Mouse (Mus musculus) hindbrain, embryonic 14.5 days (tissue): ENCODE measurements around the gene Tln2. TPM values are rescaled to one million over a fixed set of nuclear protein-coding genes. Genes with fewer than 3 reads are reported as not detected.

Source experiments
- ATAC-seq: fragments of 200-750 bp; cut with Nextera tagmentation; 2 replicates; pipeline ENCODE4 v1.8.0; 2017; ENCODE audit warnings: moderate number of reproducible peaks, mild to moderate bottlenecking, moderate TSS enrichment, moderate library complexity; ENCODE audit not compliant: low FRiP score
- DNase-seq: peaks from one replicate; pipeline ENCODE4 v3.0.0-alpha.2; 2015; ENCODE audit warnings: low spot score
- H3K27ac ChIP-seq: fragments of 300-500 bp; sonication (generic); 2 replicates; pipeline ENCODE4 v1.5.1; 2014; ENCODE audit warnings: mild to moderate bottlenecking, moderate library complexity
- H3K27me3 ChIP-seq: fragments of 300-500 bp; sonication (generic); 2 replicates; pipeline ENCODE4 v1.6.1; 2014; ENCODE audit warnings: mild to moderate bottlenecking, low read length, mixed read lengths; ENCODE audit not compliant: control insufficient read depth, insufficient read depth
- H3K36me3 ChIP-seq: fragments of 300-500 bp; sonication (generic); replicated peaks from 2 replicates; pipeline ENCODE4 v1.6.1; 2014; ENCODE audit not compliant: control insufficient read depth, insufficient read depth
- H3K4me1 ChIP-seq: fragments of 300-500 bp; sonication (generic); replicated peaks from 2 replicates; pipeline ENCODE4 v1.6.1; 2014; ENCODE audit warnings: antibody characterized with exemption, low read length, mixed read lengths; ENCODE audit not compliant: control insufficient read depth, insufficient read depth
- H3K4me2 ChIP-seq: fragments of 300-500 bp; sonication (generic); replicated peaks from 2 replicates; pipeline ENCODE4 v1.6.1; 2014; ENCODE audit warnings: mild to moderate bottlenecking, moderate library complexity
- H3K4me3 ChIP-seq: fragments of 300-500 bp; sonication (generic); replicated peaks from 2 replicates; pipeline ENCODE4 v1.5.1; 2014; ENCODE audit warnings: mild to moderate bottlenecking, low read length
- H3K9ac ChIP-seq: fragments of 300-500 bp; sonication (generic); 2 replicates; pipeline ENCODE4 v1.6.1; 2014
- H3K9me3 ChIP-seq: fragments of 300-500 bp; sonication (generic); 2 replicates; pipeline ENCODE4 v1.6.1; 2016; ENCODE audit warnings: low read length; ENCODE audit not compliant: control insufficient read depth
- WGBS: fragments of 180-500 bp; shearing (Covaris S2); extraction: QIAGEN DNeasy Blood & Tissue Kit; methylation state at CpG from one replicate; pipeline ENCODE4 v1.1.7; 2014; 5-methylcytosine and 5-hydroxymethylcytosine counted together
- polyA plus RNA-seq: library from polyadenylated mRNA; unstranded; fragments of >200 nt; fragmentation: Nextera tagmentation; extraction: Ambion mirVana; gene quantifications from 2 replicates; pipeline ENCODE4 v1.2.1, GENCODE M21; 2014

The Tln2 gene
- polyA plus RNA-seq, 1 experiment from 2014 or later: 41.5 TPM

GRCm38 (mm10) chr9:67533260-67533659 lies 26.2 kb downstream of the Tln2 start:
- no peak for DNase-seq
- WGBS: 59% methylated on average over 5 of the region's 5 CpGs
- Histone ChIP-seq H3K4me2 (no peak overlapping the region), H3K9me3 (no peaks in the 10 kb centered on the region), H3K36me3 (no peaks in the 10 kb centered on the region), H3K27me3 (no peaks in the 10 kb centered on the region), H3K9ac (no peak overlapping the region), H3K4me3 (no peak overlapping the region), H3K4me1 (no peaks in the 10 kb centered on the region), H3K27ac (no peak overlapping the region)
- ATAC-seq: no peak

DNA sequence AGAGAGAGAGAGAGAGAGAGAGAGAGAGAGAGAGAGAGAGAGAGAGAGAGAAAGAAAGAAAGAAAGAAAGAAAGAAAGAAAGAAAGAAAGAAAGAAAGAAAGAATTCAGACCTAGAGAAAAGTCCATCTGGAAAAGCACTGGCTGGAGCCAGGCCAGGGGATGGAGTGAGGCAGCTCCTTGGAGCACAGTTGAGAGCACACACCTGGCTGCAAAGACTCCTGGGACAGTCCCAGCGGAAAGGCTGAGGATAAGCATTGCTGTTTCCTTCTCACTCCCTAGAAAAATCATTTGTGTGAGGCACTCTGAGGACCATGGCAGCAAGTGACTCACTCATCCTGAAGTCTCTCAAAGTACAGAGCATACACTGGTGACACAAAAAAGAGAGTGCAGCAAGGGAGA lies 26.9 kb downstream of the Tln2 start:
- no peaks in the 10 kb centered on the region for H3K36me3 ChIP-seq
- H3K4me2 ChIP-seq: no peak overlapping the region
- no peak overlapping the region for H3K9ac ChIP-seq
- no peak for ATAC-seq
- no peak overlapping the region for H3K27ac ChIP-seq
- H3K27me3 ChIP-seq: no peaks in the 10 kb centered on the region
- H3K9me3 ChIP-seq: no peaks in the 10 kb centered on the region
- H3K4me3 ChIP-seq: no peak overlapping the region
- 62% methylated on average over 1 of the region's 1 CpGs for WGBS
- no peaks in the 10 kb centered on the region for H3K4me1 ChIP-seq
- DNase-seq: no peak

- no peaks in the 10 kb centered on the region for H3K9me3 ChIP-seq
- DNase-seq: no peak
Measured at GRCm38 (mm10) chr9:67529600-67529999, 29.9 kb downstream of the Tln2 start.

GRCm38 (mm10) chr9:67527726-67528125 lies 31.8 kb downstream of the Tln2 start:
- no peak for ATAC-seq

More at GRCm38 (mm10) chr9:67529600-67529999, 29.9 kb downstream of the Tln2 start:
- no peak overlapping the region for H3K4me2 ChIP-seq
- no peak overlapping the region for H3K4me3 ChIP-seq
- H3K27ac ChIP-seq: no peak overlapping the region
- 85% methylated on average over 5 of the region's 5 CpGs for WGBS
- H3K4me1 ChIP-seq: no peaks in the 10 kb centered on the region
- H3K36me3 ChIP-seq: no peaks in the 10 kb centered on the region
- H3K9ac ChIP-seq: no peak overlapping the region
- ATAC-seq: no peak
- H3K27me3 ChIP-seq: no peaks in the 10 kb centered on the region

GRCm38 (mm10) chr9:67521736-67522135 lies 37.8 kb downstream of the Tln2 start:
- ATAC-seq (no peak), DNase-seq (no peak)
- Histone ChIP-seq H3K4me2 (no peak overlapping the region), H3K36me3 (no peaks in the 10 kb centered on the region), H3K4me3 (no peak overlapping the region), H3K9ac (no peak overlapping the region), H3K4me1 (no peaks in the 10 kb centered on the region), H3K27ac (no peak overlapping the region), H3K27me3 (no peaks in the 10 kb centered on the region), H3K9me3 (no peaks in the 10 kb centered on the region)
- 67% methylated on average over 4 of the region's 4 CpGs for WGBS

More at GRCm38 (mm10) chr9:67527726-67528125, 31.8 kb downstream of the Tln2 start:
- Histone ChIP-seq H3K4me2 (no peak overlapping the region), H3K9ac (no peak overlapping the region), H3K9me3 (no peaks in the 10 kb centered on the region), H3K27me3 (no peaks in the 10 kb centered on the region), H3K36me3 (no peaks in the 10 kb centered on the region), H3K4me1 (no peaks in the 10 kb centered on the region), H3K27ac (no peak overlapping the region), H3K4me3 (no peak overlapping the region)
- 56% methylated on average over 2 of the region's 2 CpGs for WGBS
- DNase-seq: no peak

GRCm38 (mm10) chr9:67509510-67509909 lies 50.0 kb downstream of the Tln2 start:
- ATAC-seq (no peak), DNase-seq (no peak)
- no peaks in the 10 kb centered on the region for H3K27me3 ChIP-seq
- no peak overlapping the region for H3K4me3 ChIP-seq
- WGBS: 66% methylated on average over 3 of the region's 3 CpGs
- H3K4me1 ChIP-seq: no peaks in the 10 kb centered on the region
- no peak overlapping the region for H3K27ac ChIP-seq
- no peak overlapping the region for H3K9ac ChIP-seq
- no peaks in the 10 kb centered on the region for H3K9me3 ChIP-seq
- no peaks in the 10 kb centered on the region for H3K36me3 ChIP-seq
- H3K4me2 ChIP-seq: no peak overlapping the region

DNA sequence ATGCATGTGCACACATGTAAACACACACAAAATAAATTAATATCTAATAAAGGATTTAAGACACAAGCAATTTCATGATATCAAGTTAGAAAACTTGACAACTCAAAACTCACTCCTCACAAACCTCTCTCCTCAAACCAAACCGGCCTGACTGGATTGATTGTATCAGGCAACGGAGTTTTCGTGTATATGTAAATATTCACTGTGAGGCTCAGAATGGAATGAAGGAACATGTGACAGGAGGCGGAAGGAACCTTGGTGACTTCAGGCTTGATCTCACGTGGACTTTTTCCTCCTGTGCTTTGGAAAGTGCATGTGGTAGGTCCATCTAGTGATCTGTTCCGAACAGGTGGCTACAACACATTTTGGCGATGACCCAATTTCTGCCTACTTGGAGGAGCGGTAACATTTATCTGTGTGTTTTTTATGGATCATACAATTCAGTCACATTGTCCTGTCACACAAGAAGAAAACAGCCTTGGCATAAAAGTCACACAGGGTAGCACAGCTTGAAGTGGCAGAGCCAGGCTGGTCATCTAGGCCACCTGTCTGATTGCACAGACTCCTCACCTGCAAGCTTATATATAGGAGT lies 54.7 kb downstream of the Tln2 start:
- no peak overlapping the region for H3K4me2 ChIP-seq
- H3K36me3 ChIP-seq: no peaks in the 10 kb centered on the region
- H3K4me1 ChIP-seq: no peaks in the 10 kb centered on the region
- H3K27ac ChIP-seq: no peak overlapping the region
- DNase-seq: no peak
- H3K9ac ChIP-seq: no peak overlapping the region
- WGBS: 88% methylated on average over 8 of the region's 8 CpGs
- H3K27me3 ChIP-seq: no peaks in the 10 kb centered on the region
- no peak overlapping the region for H3K4me3 ChIP-seq
- no peaks in the 10 kb centered on the region for H3K9me3 ChIP-seq
- ATAC-seq: no peak

DNA sequence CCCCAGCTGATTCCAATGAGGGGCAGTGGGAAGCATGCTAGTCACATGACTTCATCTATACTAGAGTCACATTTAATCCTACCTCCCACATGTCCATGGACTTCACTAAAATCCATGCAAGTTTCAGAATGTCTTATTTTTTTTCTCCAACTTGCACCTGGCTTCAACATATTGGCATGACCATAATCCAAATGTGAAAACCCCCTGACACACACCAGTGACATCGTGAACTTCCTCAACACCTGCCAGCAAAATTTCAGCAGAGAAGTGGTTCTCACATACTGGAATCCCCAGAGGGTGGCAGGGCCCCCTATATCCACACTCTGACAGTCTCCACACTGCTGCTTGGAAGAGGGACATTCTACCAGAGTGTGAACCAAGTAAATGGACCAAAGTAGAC lies 57.7 kb downstream of the Tln2 start:
- no peak for ATAC-seq
- no peak overlapping the region for H3K4me3 ChIP-seq
- DNase-seq: no peak

GRCm38 (mm10) chr9:67496368-67496767 lies 63.1 kb downstream of the Tln2 start:
- no peaks in the 10 kb centered on the region for H3K27me3 ChIP-seq
- H3K9ac ChIP-seq: no peak overlapping the region
- peak overlapping the region; percentile 4; the same call in 1 of the 2 replicates for H3K27ac ChIP-seq
- H3K4me3 ChIP-seq: no peak overlapping the region
- peaks cover 10% of the 10 kb centered on the region for H3K4me1 ChIP-seq
- no peaks in the 10 kb centered on the region for H3K36me3 ChIP-seq
- H3K4me2 ChIP-seq: no peak overlapping the region
- H3K9me3 ChIP-seq: no peaks in the 10 kb centered on the region
- ATAC-seq: peak; percentile 46; the same call in 1 of the 2 replicates
- 26% methylated on average over 2 of the region's 2 CpGs for WGBS
- DNase-seq: peak; percentile 63

More for the DNA sequence above, 57.7 kb downstream of the Tln2 start:
- H3K27me3 ChIP-seq: no peaks in the 10 kb centered on the region
- no peak overlapping the region for H3K9ac ChIP-seq
- peaks cover 8% of the 10 kb centered on the region for H3K4me1 ChIP-seq
- H3K36me3 ChIP-seq: no peaks in the 10 kb centered on the region
- no peak overlapping the region for H3K27ac ChIP-seq
- H3K4me2 ChIP-seq: no peak overlapping the region
- H3K9me3 ChIP-seq: no peaks in the 10 kb centered on the region
- 94% methylated on average over 1 of the region's 1 CpGs for WGBS

- no peak for ATAC-seq
- no peak for DNase-seq
- H3K4me3 ChIP-seq: no peak overlapping the region
- H3K36me3 ChIP-seq: no peaks in the 10 kb centered on the region
- no peak overlapping the region for H3K4me2 ChIP-seq
- no peak overlapping the region for H3K27ac ChIP-seq
- WGBS: 72% methylated on average over 3 of the region's 3 CpGs
- no peak overlapping the region for H3K9ac ChIP-seq
- no peaks in the 10 kb centered on the region for H3K27me3 ChIP-seq
- peaks cover 10% of the 10 kb centered on the region for H3K4me1 ChIP-seq
- H3K9me3 ChIP-seq: no peaks in the 10 kb centered on the region
Measured at GRCm38 (mm10) chr9:67495350-67495749, 64.2 kb downstream of the Tln2 start.
